Mouse (Mus musculus) mouse trophoblast stem cell (cell line): Measurements from ENCODE around the gene Tm2d1.

Experiments used
- in situ Hi-C, 2 experiments: fragments of 300-500 bp; cut with MseI, MboI; formaldehyde crosslinking; loops; 2 replicates in 1 of 2; 3 replicates in 1 of 2; pipeline ENCODE4 v1.15.1; 2025

The Tm2d1 gene

DNA sequence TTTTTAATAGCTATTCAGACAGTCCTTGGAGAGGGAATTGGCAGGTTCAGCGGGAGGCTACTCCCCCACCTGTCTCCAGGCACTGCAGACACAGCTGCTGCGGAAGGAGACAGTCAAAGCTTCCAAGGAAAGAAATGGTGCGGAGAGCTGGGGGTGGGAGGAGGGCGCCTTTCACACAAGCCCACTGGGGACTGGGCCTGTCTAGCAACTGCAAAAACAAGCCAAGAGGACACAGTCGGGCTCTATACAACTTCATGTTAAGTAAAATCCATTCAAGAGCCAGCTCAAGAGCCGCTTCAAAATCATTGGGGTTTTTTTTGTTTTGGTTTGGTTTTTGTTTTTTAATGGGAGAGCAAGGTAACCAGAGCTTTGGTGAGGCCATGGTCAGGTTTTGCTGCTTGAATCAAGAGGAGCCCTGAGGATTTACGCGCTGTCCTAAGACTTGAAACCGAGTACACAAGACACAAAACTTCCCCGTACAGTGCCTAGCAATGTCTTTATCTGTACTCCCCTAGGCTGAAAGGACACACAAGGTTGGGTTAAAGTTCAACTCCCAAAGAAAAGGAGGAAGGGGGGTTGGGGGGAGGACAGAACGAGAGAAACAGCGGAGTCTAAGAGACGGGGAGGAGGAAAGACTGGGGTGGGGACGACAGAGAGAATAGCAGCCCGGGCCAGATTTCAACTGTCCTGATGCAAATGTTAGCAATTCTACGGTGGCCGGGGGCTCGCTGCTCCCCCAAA is 61.6 kb downstream of the Tm2d1 start:
- in situ Hi-C loops: loop anchor here (10.0 kb wide), 2 partner anchors 567 to 747 kb away; no protein-coding TSS in a partner anchor

DNA sequence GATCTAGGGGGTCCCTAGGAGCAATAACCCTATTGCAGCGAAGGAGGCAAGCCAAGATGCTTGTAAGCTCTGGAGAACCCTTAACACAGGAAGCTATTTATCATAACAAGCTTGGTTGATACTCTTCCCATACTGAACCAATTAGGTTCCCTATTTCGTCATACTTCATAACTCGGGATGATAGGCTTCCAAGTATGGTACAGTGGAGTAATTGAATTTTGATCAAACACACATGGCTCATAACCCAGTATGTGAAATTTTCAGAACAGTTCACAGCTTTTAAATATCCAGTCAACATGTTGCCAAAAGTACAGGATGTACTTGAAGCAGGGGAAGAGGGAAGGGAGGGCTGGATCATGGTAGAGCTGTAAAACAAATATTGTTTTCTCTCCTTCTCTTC is 64.3 kb downstream of the Tm2d1 start:
- in situ Hi-C loops: no loop called here

DNA sequence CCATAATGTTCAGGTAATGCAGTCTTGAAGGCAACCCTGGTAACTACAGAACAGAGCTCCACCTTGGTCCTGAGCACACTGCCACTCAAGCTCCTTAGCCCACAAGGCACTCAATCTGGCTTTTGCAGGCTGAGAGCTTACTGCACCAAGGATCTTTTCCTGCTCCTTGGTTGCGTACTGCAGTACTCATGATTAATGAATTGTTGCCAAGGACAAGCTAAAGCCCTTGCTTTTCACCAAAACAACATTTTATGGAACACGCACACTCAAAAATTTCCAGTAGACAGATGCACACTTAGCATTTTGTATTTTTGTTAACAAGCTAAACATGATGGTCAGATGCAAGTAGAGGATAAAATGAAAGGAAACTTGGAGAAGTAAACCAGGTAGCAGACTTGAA is 66.0 kb downstream of the Tm2d1 start:
- in situ Hi-C loops: no loop called here
